Mouse (Mus musculus) lung, postnatal 0 days (tissue): ENCODE measurements around the gene Taar9. TPM values are rescaled to one million over a fixed set of nuclear protein-coding genes. Genes with fewer than 3 reads are reported as not detected.
"Not testable (repeated sequence)": the region's sequence is repeated elsewhere in the genome, so short reads cannot be mapped to it uniquely, and the experiment has no call there.

ENCODE experiments used
- ATAC-seq: fragments of 200-750 bp; cut with Nextera tagmentation; 2 replicates; pipeline ENCODE4 v1.8.0; 2017; ENCODE audit warnings: moderate library complexity
- DNase-seq: peaks from one replicate; pipeline ENCODE4 v3.0.0-alpha.2; 2016; ENCODE audit warnings: low spot score
- H3K27ac ChIP-seq: fragments of 300-500 bp; sonication (generic); 2 replicates; pipeline ENCODE4 v1.5.1; 2014; ENCODE audit warnings: antibody characterized with exemption, mild to moderate bottlenecking, low read length, mixed read lengths
- H3K27me3 ChIP-seq: fragments of 300-500 bp; sonication (generic); replicated peaks from 2 replicates; pipeline ENCODE4 v1.6.1; 2014; ENCODE audit warnings: low read length, mixed read lengths; ENCODE audit not compliant: insufficient read depth
- H3K36me3 ChIP-seq: fragments of 300-500 bp; sonication (generic); 2 replicates; pipeline ENCODE4 v1.6.1; 2014; ENCODE audit warnings: low read length, mixed read lengths; ENCODE audit not compliant: insufficient read depth
- H3K4me1 ChIP-seq: fragments of 300-500 bp; sonication (generic); 2 replicates; pipeline ENCODE4 v1.6.1; 2014; ENCODE audit warnings: antibody characterized with exemption, low read depth, low read length, mixed read lengths; ENCODE audit not compliant: insufficient read depth
- H3K4me2 ChIP-seq: fragments of 300-500 bp; sonication (generic); replicated peaks from 2 replicates; pipeline ENCODE4 v1.6.1; 2014; ENCODE audit warnings: low read depth, mild to moderate bottlenecking, low read length, moderate library complexity, mixed read lengths
- H3K4me3 ChIP-seq: fragments of 300-500 bp; sonication (generic); 2 replicates; pipeline ENCODE4 v1.5.1; 2014; ENCODE audit warnings: low read depth, low read length
- H3K9ac ChIP-seq: fragments of 300-500 bp; sonication (generic); replicated peaks from 2 replicates; pipeline ENCODE4 v1.6.1; 2014; ENCODE audit warnings: low read depth, mild to moderate bottlenecking
- H3K9me3 ChIP-seq: fragments of 300-500 bp; sonication (generic); 2 replicates; pipeline ENCODE4 v1.6.1; 2016; ENCODE audit warnings: low read length, mixed read lengths
- CTCF ChIP-seq: IDR thresholded peaks from 2 replicates; pipeline ENCODE4 v1.5.1; 2016; ENCODE audit warnings: antibody characterized with exemption, mild to moderate bottlenecking
- EP300 ChIP-seq: IDR thresholded peaks from 2 replicates; pipeline ENCODE4 v1.6.1; 2016; ENCODE audit warnings: antibody characterized with exemption, mild to moderate bottlenecking, control low read depth
- WGBS: fragments of 180-500 bp; shearing (Covaris S2); extraction: QIAGEN DNeasy Blood & Tissue Kit; methylation state at CpG from one replicate; pipeline ENCODE4 v1.1.7; 2014; 5-methylcytosine and 5-hydroxymethylcytosine counted together
- polyA plus RNA-seq: library from polyadenylated mRNA; unstranded; fragments of >200 nt; fragmentation: Nextera tagmentation; extraction: Ambion mirVana; gene quantifications from 2 replicates; pipeline ENCODE4 v1.2.1, GENCODE M21; 2015

Taar9 gene
- polyA plus RNA-seq, 1 experiment from 2014 or later = not detected

DNA sequence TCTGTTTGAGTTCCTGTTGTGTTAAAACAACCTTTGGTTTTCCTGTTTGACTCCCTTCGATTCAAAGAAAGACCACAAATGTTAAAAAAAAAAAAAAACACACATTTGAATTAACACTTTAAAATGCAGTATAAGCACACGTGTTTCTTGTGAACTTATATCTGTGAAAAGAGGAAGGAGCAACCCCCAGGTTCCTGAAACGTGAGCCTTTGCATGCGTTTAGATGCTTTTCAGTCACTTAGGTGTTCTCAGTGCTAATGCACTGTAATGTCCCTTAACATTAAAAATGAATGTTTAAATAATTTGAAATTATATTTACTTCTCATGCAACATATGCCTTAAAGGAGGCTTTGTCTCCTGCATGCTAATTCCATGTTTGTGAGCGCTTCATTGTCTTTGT lies 1.6 kb downstream of the Taar9 start:
- H3K4me1 ChIP-seq = no peaks in the 10 kb centered on the region
- TF ChIP-seq EP300 (no peak), CTCF (no peak)
- WGBS = 61% methylated on average over 5 of the region's 5 CpGs

DNA sequence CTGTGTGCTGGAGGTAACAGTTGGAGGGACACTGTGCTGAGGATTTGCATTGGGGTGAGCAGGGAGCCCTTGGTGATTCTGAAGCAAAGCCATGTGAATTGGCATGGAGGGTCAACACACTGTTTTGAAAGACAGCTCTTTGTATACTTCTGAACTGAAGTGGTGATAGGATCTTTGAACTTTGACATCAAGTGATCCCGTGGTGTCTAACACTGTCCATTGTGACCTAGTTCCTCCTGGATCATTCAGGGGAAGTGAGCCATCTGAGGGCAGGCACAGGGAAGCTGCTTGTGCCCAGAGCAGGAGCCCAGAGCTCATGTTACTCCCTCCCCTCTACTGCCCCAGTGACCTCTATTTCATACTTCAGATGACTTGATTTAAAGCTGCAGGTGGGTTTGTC lies 6.0 kb downstream of the Taar9 start:
- ATAC-seq, H3K27me3 ChIP-seq: not testable (repeated sequence)
- 0% methylated on average over 1 of the region's 1 CpGs for WGBS

More for the DNA sequence above, 1.6 kb downstream of the Taar9 start:
- H3K27me3 ChIP-seq = no peaks in the 10 kb centered on the region
- H3K9ac ChIP-seq = no peak overlapping the region
- no peaks in the 10 kb centered on the region for H3K9me3 ChIP-seq
- no peak overlapping the region for H3K4me2 ChIP-seq
- no peak overlapping the region for H3K4me3 ChIP-seq
- no peak overlapping the region for H3K27ac ChIP-seq
- DNase-seq = no peak
- H3K36me3 ChIP-seq = no peaks in the 10 kb centered on the region
- ATAC-seq = no peak

DNA sequence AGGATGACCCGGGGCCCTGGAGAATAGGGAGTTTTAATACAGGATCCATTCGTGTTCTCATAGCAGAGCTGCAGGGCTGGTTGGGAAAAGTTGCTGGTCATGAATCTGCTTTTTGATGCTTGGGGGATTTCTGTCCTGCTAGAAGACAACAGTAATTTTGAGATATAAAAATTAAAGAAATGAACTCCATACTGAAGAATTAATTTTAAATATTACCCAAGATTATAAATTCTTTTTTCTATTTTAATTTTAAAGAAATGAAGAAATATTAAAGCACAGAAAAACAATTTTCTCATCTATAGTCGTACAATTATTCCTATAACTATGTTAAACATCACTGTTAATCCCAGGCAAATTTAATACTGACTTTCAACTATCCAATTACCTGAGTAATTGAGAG lies 7.5 kb downstream of the Taar9 start, which contains the start of gene Taar8c:
Gene Taar8c, minus strand, starts transcription at position 101 of the 400 bp plus-strand sequence.
- ATAC-seq, DNase-seq: not testable (repeated sequence)
- 77% methylated on average over 1 of the region's 3 CpGs for WGBS

More for the DNA sequence above, 6.0 kb downstream of the Taar9 start:
- H3K4me2 ChIP-seq, H3K4me1 ChIP-seq, H3K27ac ChIP-seq, DNase-seq, H3K36me3 ChIP-seq, H3K4me3 ChIP-seq, H3K9ac ChIP-seq, H3K9me3 ChIP-seq: not testable (repeated sequence)

DNA sequence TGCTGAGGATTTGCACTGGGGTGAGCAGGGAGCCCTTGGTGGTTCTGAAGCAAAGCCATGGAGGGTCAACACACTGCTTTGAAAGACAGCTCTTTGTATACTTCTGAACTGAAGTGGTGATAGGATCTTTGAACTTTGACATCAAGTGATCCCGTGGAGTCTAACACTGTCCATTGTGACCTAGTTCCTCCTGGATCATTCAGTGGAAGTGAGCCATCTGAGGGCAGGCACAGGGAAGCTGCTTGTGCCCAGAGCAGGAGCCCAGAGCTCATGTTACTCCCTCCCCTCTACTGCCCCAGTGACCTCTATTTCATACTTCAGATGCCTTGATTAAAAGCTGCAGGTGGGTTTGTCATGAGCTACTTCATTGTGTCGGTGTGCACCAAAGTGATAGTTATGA lies 12.3 kb downstream of the Taar9 start:
- not testable (repeated sequence) for H3K4me3 ChIP-seq, H3K27me3 ChIP-seq, H3K4me1 ChIP-seq, H3K4me2 ChIP-seq, H3K9ac ChIP-seq, ATAC-seq, H3K36me3 ChIP-seq, DNase-seq, H3K27ac ChIP-seq, H3K9me3 ChIP-seq
- 23% methylated on average over 2 of the region's 2 CpGs for WGBS

More for the DNA sequence above, 7.5 kb downstream of the Taar9 start, which contains the start of gene Taar8c:
- not testable (repeated sequence) for H3K9ac ChIP-seq, H3K27ac ChIP-seq, H3K4me2 ChIP-seq, H3K4me3 ChIP-seq, H3K9me3 ChIP-seq, H3K36me3 ChIP-seq, H3K4me1 ChIP-seq, H3K27me3 ChIP-seq

DNA sequence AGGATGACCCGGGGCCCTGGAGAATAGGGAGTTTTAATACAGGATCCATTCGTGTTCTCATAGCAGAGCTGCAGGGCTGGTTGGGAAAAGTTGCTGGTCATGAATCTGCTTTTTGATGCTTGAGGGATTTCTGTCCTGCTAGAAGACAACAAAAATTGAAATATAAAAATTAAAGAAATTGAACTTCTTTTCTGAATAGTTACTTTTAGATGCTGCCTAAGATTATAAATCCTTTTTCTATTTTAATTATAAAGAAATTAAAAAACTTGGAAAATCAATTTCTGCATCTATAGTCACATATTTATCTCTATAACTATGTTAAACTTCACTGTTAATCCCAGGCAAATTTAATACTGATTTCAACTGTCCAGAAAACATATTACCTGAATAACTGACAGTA lies 17.1 kb downstream of the Taar9 start, which contains the start of gene Taar8b:
Gene Taar8b, minus strand, starts transcription at position 101 of the 400 bp plus-strand sequence.
- Histone ChIP-seq H3K27me3 (no peaks in the 10 kb centered on the region), H3K27ac (no peak within 1 kb of the TSS), H3K4me1 (no peaks in the 10 kb centered on the region), H3K9ac (no peak within 1 kb of the TSS), H3K9me3 (no peaks in the 10 kb centered on the region), H3K36me3 (no peaks in the 10 kb centered on the region), H3K4me2 (no peak within 1 kb of the TSS), H3K4me3 (no peak within 1 kb of the TSS)
- TF ChIP-seq EP300 = no peak
- no peak for TF ChIP-seq CTCF
- 58% methylated on average over 2 of the region's 2 CpGs for WGBS
- DNase-seq (no peak), ATAC-seq (no peak)

DNA sequence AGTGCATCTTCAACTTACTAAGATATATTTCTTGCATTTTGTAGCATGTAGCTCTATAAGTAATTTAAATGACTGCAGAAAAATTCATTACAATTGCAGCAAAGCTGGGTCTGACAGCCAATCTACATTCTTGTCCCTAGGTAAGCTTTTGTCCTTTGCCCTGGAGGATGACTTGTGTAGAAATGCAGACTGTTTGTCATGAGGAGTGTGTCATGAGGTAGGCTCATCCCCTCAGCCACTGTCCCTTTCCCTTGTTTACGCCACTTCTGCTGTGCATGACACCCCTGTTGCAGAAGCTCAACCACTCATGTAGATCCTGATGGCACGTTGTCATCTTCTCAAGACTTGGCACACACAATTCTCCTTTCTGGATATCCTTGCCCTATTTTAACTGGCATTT lies 22.2 kb downstream of the Taar9 start:
- no peak for ATAC-seq
- H3K9ac ChIP-seq = no peak overlapping the region
- no peaks in the 10 kb centered on the region for H3K4me1 ChIP-seq
- H3K36me3 ChIP-seq = no peaks in the 10 kb centered on the region
- no peak overlapping the region for H3K4me2 ChIP-seq
- 80% methylated on average over 2 of the region's 2 CpGs for WGBS
- TF ChIP-seq EP300 = no peak
- no peak for TF ChIP-seq CTCF
- no peaks in the 10 kb centered on the region for H3K9me3 ChIP-seq
- no peaks in the 10 kb centered on the region for H3K27me3 ChIP-seq
- DNase-seq = no peak
- H3K27ac ChIP-seq = no peak overlapping the region
- H3K4me3 ChIP-seq = no peak overlapping the region

DNA sequence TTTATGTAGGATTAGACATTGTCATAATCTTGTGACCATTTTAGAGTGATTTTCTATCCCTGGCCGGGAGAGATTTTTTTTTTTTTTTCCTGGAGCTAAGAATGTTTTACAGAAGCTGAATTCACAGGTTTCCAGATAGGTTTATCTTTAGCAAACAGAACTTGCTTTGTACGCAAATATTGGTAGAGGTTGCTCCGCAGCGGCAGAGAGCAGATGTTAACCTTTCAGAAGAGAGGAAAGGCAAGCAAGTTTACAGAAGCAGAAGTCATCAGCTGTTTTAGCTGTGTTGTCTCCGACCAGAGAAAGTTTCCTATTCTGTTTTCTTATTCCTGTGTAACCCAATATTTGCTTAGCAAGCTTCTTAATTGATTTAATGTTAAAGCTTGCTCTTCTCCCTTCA lies 22.8 kb downstream of the Taar9 start:
- no peaks in the 10 kb centered on the region for H3K27me3 ChIP-seq
- H3K36me3 ChIP-seq = no peaks in the 10 kb centered on the region
- 46% methylated on average over 5 of the region's 5 CpGs for WGBS
- no peak overlapping the region for H3K4me2 ChIP-seq
- H3K4me3 ChIP-seq = no peak overlapping the region
- no peak for ATAC-seq
- DNase-seq = peak; percentile 9
- no peak for TF ChIP-seq EP300
- TF ChIP-seq CTCF = no peak
- no peaks in the 10 kb centered on the region for H3K9me3 ChIP-seq
- H3K4me1 ChIP-seq = no peaks in the 10 kb centered on the region
- no peak overlapping the region for H3K27ac ChIP-seq
- H3K9ac ChIP-seq = no peak overlapping the region
